Mouse (Mus musculus): Measurements from ENCODE around the gene Btbd35f29. TPM values are rescaled to one million over a fixed set of nuclear protein-coding genes. Genes with fewer than 3 reads are reported as not detected.
"Not testable (repeated sequence)": the region's sequence is repeated elsewhere in the genome, so short reads cannot be mapped to it uniquely, and the experiment has no call there.

Btbd35f29 gene
- total RNA-seq (2014; fragmentation: Nextera tagmentation) (not detected in 2 replicates), total RNA-seq (2017) (not detected in 2 replicates)

- not testable (repeated sequence) for ATAC-seq (replicated peaks; ENCODE audit: low FRiP score, low TSS enrichment, poor library complexity, severe bottlenecking)
These were observed at the start of gene Btbd35f29 for GRCm38 (mm10) chrX:31117374-31117773. Btbd35f29 (plus strand) TSS chrX:31117674.

DNA sequence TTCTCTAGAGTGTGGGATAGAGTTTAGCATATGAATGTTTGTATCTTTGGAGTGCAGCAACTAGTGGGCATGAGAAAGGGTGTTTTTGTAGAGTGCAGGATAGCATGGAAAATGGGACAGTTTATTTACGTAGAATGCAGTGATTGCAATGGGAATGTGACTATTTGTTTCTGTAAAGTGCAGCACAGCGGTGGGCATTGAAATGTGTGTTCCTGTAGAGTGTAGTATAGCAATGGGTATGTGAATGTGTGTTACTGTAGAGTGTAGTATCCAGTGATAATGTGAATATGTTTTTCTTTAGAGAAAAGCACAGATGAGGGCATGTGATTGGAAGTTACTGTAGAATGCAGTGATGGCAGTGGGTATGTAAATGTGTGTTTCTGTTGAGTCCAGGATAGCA lies 23.9 kb downstream of the Btbd35f29 start:
- ATAC-seq (replicated peaks; ENCODE audit: low FRiP score, low TSS enrichment, poor library complexity, severe bottlenecking) = not testable (repeated sequence)

DNA sequence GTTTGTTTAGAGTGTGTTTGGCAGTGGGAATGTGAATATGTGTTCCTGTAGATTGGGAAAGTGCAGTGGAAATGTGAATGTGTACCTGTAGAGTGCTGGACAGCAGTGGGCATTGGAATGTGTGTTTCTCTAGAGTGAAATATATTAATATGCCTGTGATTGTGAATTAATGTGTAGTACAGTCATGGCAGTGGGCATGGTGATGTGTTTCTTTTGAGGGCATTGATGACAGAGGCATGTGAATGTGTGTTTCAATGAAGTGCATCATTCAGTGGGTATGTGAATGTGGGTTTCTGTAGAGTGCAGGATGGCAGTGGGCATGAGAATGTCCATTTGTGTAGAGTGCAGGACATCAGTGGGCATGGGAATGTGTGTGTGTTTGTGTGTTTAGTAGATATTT lies 27.7 kb downstream of the Btbd35f29 start:
- not testable (repeated sequence) for ATAC-seq (replicated peaks; ENCODE audit: low FRiP score, low TSS enrichment, poor library complexity, severe bottlenecking)

GRCm38 (mm10) chrX:31145835-31146234 lies 28.4 kb downstream of the Btbd35f29 start:
- not testable (repeated sequence) for ATAC-seq (replicated peaks; ENCODE audit: low FRiP score, low TSS enrichment, poor library complexity, severe bottlenecking)

GRCm38 (mm10) chrX:31158534-31159085 lies 41.1 kb downstream of the Btbd35f29 start:
- ATAC-seq (replicated peaks; ENCODE audit: low FRiP score, low TSS enrichment, poor library complexity, severe bottlenecking) = not testable (repeated sequence)

GRCm38 (mm10) chrX:31159450-31160322 lies 42.2 kb downstream of the Btbd35f29 start:
- ATAC-seq (replicated peaks; ENCODE audit: low FRiP score, low TSS enrichment, poor library complexity, severe bottlenecking) = not testable (repeated sequence)

- ATAC-seq (replicated peaks; ENCODE audit: low FRiP score, low TSS enrichment, poor library complexity, severe bottlenecking) = not testable (repeated sequence)
These were observed 43.1 kb downstream of the Btbd35f29 start for GRCm38 (mm10) chrX:31160554-31160953.

DNA sequence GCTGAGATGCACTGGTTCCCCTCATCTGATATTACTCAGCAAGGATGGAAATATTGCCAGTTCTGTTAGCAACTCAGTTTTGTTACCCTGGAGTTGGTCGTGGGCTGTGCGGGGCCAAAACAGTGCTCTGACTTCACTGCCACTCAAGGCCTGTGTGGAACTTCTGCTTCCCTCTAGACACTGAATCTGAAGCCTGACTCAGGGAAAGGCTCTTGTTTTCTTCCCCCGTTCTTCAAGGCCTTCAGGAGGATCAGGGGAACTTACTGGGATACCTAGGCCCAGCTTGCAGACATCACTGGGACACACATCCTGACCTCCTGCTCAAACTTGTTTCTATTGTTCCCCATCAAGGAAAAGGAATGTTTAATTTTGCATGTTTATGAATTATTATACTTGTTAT lies 45.2 kb downstream of the Btbd35f29 start:
- ATAC-seq (replicated peaks; ENCODE audit: low FRiP score, low TSS enrichment, poor library complexity, severe bottlenecking) = not testable (repeated sequence)

GRCm38 (mm10) chrX:31165193-31165592 lies 47.7 kb downstream of the Btbd35f29 start:
- ATAC-seq (replicated peaks; ENCODE audit: low FRiP score, low TSS enrichment, poor library complexity, severe bottlenecking) = not testable (repeated sequence)

Other genes starting within 250 kb of the Btbd35f29 start
- gene Spin2f, start 136.2 kb downstream of the Btbd35f29 start, total RNA-seq (2014; fragmentation: Nextera tagmentation) = not detected in 2 replicates
- gene Spin2f, start 136.2 kb downstream of the Btbd35f29 start, total RNA-seq (2017) = not detected in 2 replicates
- gene Btbd35f26, start 218.8 kb downstream of the Btbd35f29 start, total RNA-seq (2014; fragmentation: Nextera tagmentation) = not detected in 2 replicates
- not detected in 2 replicates for gene Btbd35f26, start 218.8 kb downstream of the Btbd35f29 start, total RNA-seq (2017)

Data from megakaryocyte-erythroid progenitor cell, adult 5-6 weeks (primary cell).